Mouse (Mus musculus): Measurements from ENCODE around the gene Accs.
A peak's percentile ranks its signal among the peaks of the same experiment; 100 is the strongest.

The Accs gene

GRCm38 (mm10) chr2:93791516-93792499, 57.9 kb downstream of the Accs start:
- DNase-seq (ENCODE audit: low read depth): peak; percentile 65

DNA sequence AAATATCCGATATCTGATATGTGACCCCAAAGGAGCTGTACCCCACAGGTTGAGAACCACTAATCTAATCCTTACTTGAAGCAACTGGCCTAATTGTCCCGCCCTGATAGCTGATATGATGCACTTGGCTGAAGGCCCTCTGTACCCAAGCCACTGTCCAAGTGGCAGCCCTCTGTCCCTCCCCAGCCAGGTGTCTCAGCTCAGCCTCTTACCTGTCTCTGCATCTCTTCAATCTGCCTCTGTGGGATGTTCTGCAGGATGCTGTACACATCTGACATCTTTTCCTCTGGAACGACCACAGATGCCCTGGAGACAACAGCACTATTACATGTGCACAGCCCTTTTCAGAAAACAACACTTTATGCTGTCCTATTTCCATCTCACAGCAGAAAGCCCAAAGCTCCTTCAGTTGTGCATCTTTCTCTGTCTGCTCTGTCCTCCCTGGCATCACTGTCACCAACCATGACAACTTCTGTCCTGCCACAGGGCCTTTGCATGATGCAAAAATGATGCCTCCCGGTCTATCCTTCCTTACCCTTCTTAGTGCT, 58.9 kb downstream of the Accs start:
- DNase-seq (ENCODE audit: low read depth): no peak

GRCm38 (mm10) chr2:93788557-93788956, 61.2 kb downstream of the Accs start:
- no peak for DNase-seq (ENCODE audit: low read depth)

DNA sequence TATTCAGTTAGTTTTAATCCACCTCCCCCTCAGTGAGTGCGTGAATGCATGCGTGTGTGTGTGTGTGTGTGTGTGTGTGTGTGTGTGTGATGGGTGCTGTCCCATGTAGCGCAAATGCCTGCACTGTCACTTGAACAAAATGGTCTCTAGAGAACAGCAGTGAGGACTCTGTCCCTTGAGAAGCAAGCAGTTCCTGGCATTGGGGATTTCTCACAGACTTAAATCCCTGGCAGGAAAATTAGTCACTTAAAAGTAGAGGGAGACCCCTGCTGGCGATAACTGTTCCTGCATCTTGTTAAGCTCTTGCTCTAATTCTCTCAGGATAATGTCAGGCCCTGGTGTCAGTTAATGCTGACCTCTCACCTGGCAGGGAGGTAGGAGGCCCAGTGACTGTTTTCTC, 63.6 kb downstream of the Accs start:
- DNase-seq (ENCODE audit: low read depth): no peak

GRCm38 (mm10) chr2:93785432-93785798, 64.3 kb downstream of the Accs start:
- no peak for DNase-seq (ENCODE audit: low read depth)

GRCm38 (mm10) chr2:93784721-93785431, 64.9 kb downstream of the Accs start:
- DNase-seq (ENCODE audit: low read depth): no peak

- no peak for DNase-seq (ENCODE audit: low read depth)
These were observed 65.7 kb downstream of the Accs start for GRCm38 (mm10) chr2:93783926-93784539.

All from fibroblast of lung, adult 2 months (primary cell).